Mouse (Mus musculus) heart, embryonic 11.5 days (tissue): ENCODE measurements at regions not wholly inside any gene's neighbourhood (a gene's known extent, or its start where the extent isn't known, plus 50 kb on each side); places are given as distances from the start of the nearest gene placed in this dataset.
A peak's percentile ranks its signal among the peaks of the same experiment; 100 is the strongest.

Source experiments
- ATAC-seq: fragments of 200-750 bp; cut with Nextera tagmentation; replicated peaks from 2 replicates; pipeline ENCODE4 v1.8.0; 2017; ENCODE audit warnings: moderate library complexity; ENCODE audit not compliant: insufficient number of reproducible peaks, low FRiP score, low TSS enrichment
- H3K27ac ChIP-seq: fragments of 300-500 bp; sonication (generic); 2 replicates; pipeline ENCODE4 v1.5.1; 2014; ENCODE audit warnings: mild to moderate bottlenecking, low read depth, low read length
- H3K27me3 ChIP-seq: fragments of 300-500 bp; sonication (generic); 2 replicates; pipeline ENCODE4 v1.6.1; 2014; ENCODE audit warnings: mild to moderate bottlenecking, low read length, mixed read lengths; ENCODE audit not compliant: control insufficient read depth, insufficient read depth
- H3K36me3 ChIP-seq: fragments of 300-500 bp; sonication (generic); 2 replicates; pipeline ENCODE4 v1.6.1; 2014; ENCODE audit warnings: mild to moderate bottlenecking, low read length, moderate library complexity, mixed read lengths; ENCODE audit not compliant: control insufficient read depth, insufficient read depth
- H3K4me1 ChIP-seq: fragments of 300-500 bp; sonication (generic); 2 replicates; pipeline ENCODE4 v1.6.1; 2014; ENCODE audit warnings: low read length; ENCODE audit not compliant: control insufficient read depth, insufficient read depth
- H3K4me2 ChIP-seq: fragments of 300-500 bp; sonication (generic); 2 replicates; pipeline ENCODE4 v1.6.1; 2014; ENCODE audit warnings: mild to moderate bottlenecking, moderate library complexity
- H3K4me3 ChIP-seq: fragments of 300-500 bp; sonication (generic); 2 replicates; pipeline ENCODE4 v1.5.1; 2014; ENCODE audit warnings: low read depth, low read length
- H3K9ac ChIP-seq: fragments of 300-500 bp; sonication (generic); 2 replicates; pipeline ENCODE4 v1.6.1; 2014; ENCODE audit warnings: mild to moderate bottlenecking, low read depth, low read length, moderate library complexity
- H3K9me3 ChIP-seq: fragments of 300-500 bp; sonication (generic); replicated peaks from 2 replicates; pipeline ENCODE4 v1.6.1; 2016; ENCODE audit warnings: low read length; ENCODE audit not compliant: control insufficient read depth
- WGBS: fragments of 180-500 bp; shearing (Covaris S2); extraction: QIAGEN DNeasy Blood & Tissue Kit; methylation state at CpG from one replicate; pipeline ENCODE4 v1.1.7; 2014; ENCODE audit not compliant: insufficient replicate concordance; 5-methylcytosine and 5-hydroxymethylcytosine counted together

GRCm38 (mm10) chr9:116324971-116325370 is 149.8 kb upstream of the Tgfbr2 start:
- no peaks in the 10 kb centered on the region for H3K36me3 ChIP-seq
- WGBS: 57% methylated on average over 4 of the region's 4 CpGs
- no peaks in the 10 kb centered on the region for H3K9me3 ChIP-seq
- no peak overlapping the region for H3K9ac ChIP-seq
- peaks cover 13% of the 10 kb centered on the region for H3K4me1 ChIP-seq
- H3K27ac ChIP-seq: no peak overlapping the region; the same call in 1 of the 2 replicates
- H3K27me3 ChIP-seq: no peaks in the 10 kb centered on the region
- H3K4me3 ChIP-seq: no peak overlapping the region
- H3K4me2 ChIP-seq: no peak overlapping the region
- no peak for ATAC-seq

- no peak overlapping the region for H3K4me3 ChIP-seq
- no peak for ATAC-seq
- peak overlapping the region; percentile 41; the same call in 1 of the 2 replicates for H3K27ac ChIP-seq
- H3K9ac ChIP-seq: no peak overlapping the region; the same call in 1 of the 2 replicates
- no peaks in the 10 kb centered on the region for H3K9me3 ChIP-seq
- peaks cover 13% of the 10 kb centered on the region for H3K4me1 ChIP-seq
- H3K27me3 ChIP-seq: no peaks in the 10 kb centered on the region
- WGBS: 69% methylated on average over 9 of the region's 9 CpGs
- H3K36me3 ChIP-seq: no peaks in the 10 kb centered on the region
- no peak overlapping the region for H3K4me2 ChIP-seq
These were observed 148.9 kb upstream of the Tgfbr2 start for GRCm38 (mm10) chr9:116323871-116324721.

- WGBS: 83% methylated on average over 6 of the region's 6 CpGs
- no peak for ATAC-seq
- Histone ChIP-seq H3K9ac (no peak overlapping the region), H3K27ac (no peak overlapping the region), H3K4me3 (no peak overlapping the region), H3K9me3 (no peaks in the 10 kb centered on the region), H3K36me3 (no peaks in the 10 kb centered on the region), H3K4me1 (peaks cover 7% of the 10 kb centered on the region), H3K4me2 (no peak overlapping the region), H3K27me3 (no peaks in the 10 kb centered on the region)
These were observed 146.7 kb upstream of the Tgfbr2 start for GRCm38 (mm10) chr9:116321908-116322307.

GRCm38 (mm10) chr9:116319421-116319820 is 144.3 kb upstream of the Tgfbr2 start:
- H3K4me1 ChIP-seq: peaks cover 10% of the 10 kb centered on the region
- H3K36me3 ChIP-seq: no peaks in the 10 kb centered on the region
- H3K4me2 ChIP-seq: no peak overlapping the region
- H3K9me3 ChIP-seq: no peaks in the 10 kb centered on the region
- ATAC-seq: no peak
- H3K9ac ChIP-seq: no peak overlapping the region
- H3K27ac ChIP-seq: no peak overlapping the region
- H3K27me3 ChIP-seq: no peaks in the 10 kb centered on the region
- WGBS: 80% methylated on average over 3 of the region's 3 CpGs
- no peak overlapping the region for H3K4me3 ChIP-seq

- no peak for ATAC-seq
- H3K9me3 ChIP-seq: no peaks in the 10 kb centered on the region
- H3K27ac ChIP-seq: no peak overlapping the region
- H3K9ac ChIP-seq: no peak overlapping the region
- H3K27me3 ChIP-seq: no peaks in the 10 kb centered on the region
- no peaks in the 10 kb centered on the region for H3K36me3 ChIP-seq
- H3K4me2 ChIP-seq: no peak overlapping the region
- no peak overlapping the region for H3K4me3 ChIP-seq
- 63% methylated on average over 4 of the region's 4 CpGs for WGBS
- H3K4me1 ChIP-seq: peaks cover 3% of the 10 kb centered on the region; the same call in 1 of the 2 replicates
These were observed 141.5 kb upstream of the Tgfbr2 start for GRCm38 (mm10) chr9:116316582-116317095.

GRCm38 (mm10) chr9:116314803-116315202 is 139.6 kb upstream of the Tgfbr2 start:
- no peak overlapping the region for H3K9ac ChIP-seq
- no peaks in the 10 kb centered on the region for H3K27me3 ChIP-seq
- H3K4me3 ChIP-seq: no peak overlapping the region
- no peak overlapping the region for H3K4me2 ChIP-seq
- no peak for ATAC-seq
- H3K9me3 ChIP-seq: no peaks in the 10 kb centered on the region
- H3K36me3 ChIP-seq: no peaks in the 10 kb centered on the region
- no peak overlapping the region for H3K27ac ChIP-seq
- H3K4me1 ChIP-seq: peaks cover 3% of the 10 kb centered on the region; the same call in 1 of the 2 replicates

- WGBS: 55% methylated on average over 14 of the region's 14 CpGs
- Histone ChIP-seq H3K4me3 (no peak overlapping the region), H3K36me3 (no peaks in the 10 kb centered on the region), H3K9me3 (no peaks in the 10 kb centered on the region), H3K27me3 (no peaks in the 10 kb centered on the region), H3K9ac (no peak overlapping the region), H3K27ac (0 out of 2 replicates have a peak overlapping the region, but pooled peaks have one; percentile 6), H3K4me1 (peaks cover 3% of the 10 kb centered on the region; the same call in 1 of the 2 replicates), H3K4me2 (no peak overlapping the region)
- ATAC-seq: no peak
These were observed 139.0 kb upstream of the Tgfbr2 start for GRCm38 (mm10) chr9:116313932-116314790.

GRCm38 (mm10) chr9:116311364-116311763 is 136.2 kb upstream of the Tgfbr2 start:
- Histone ChIP-seq H3K4me1 (peaks cover 3% of the 10 kb centered on the region; the same call in 1 of the 2 replicates), H3K27me3 (no peaks in the 10 kb centered on the region), H3K4me3 (no peak overlapping the region), H3K4me2 (no peak overlapping the region), H3K9ac (no peak overlapping the region), H3K9me3 (peaks cover 3% of the 10 kb centered on the region; the same call in 1 of the 2 replicates), H3K36me3 (no peaks in the 10 kb centered on the region), H3K27ac (no peak overlapping the region)
- ATAC-seq: no peak
- 57% methylated on average over 3 of the region's 3 CpGs for WGBS
